Mouse (Mus musculus): ENCODE results near the gene Asic5.

GRCm38 (mm10) chr3:81995988-81996387, 13.9 kb downstream of the Asic5 start:
- no peak for TF ChIP-seq CTCF (IDR thresholded peaks at IDR 0.05; ENCODE audit: control insufficient read depth, insufficient read depth, insufficient read length)
- TF ChIP-seq MAX (IDR thresholded peaks at IDR 0.05), result no peak
- TF ChIP-seq MYOG (IDR thresholded peaks at IDR 0.05; ENCODE audit: control insufficient read depth, extremely low read depth, insufficient read length), result no peak
- TF ChIP-seq FOSL1 (IDR thresholded peaks at IDR 0.05; ENCODE audit: insufficient read depth, low read length, poor library complexity, severe bottlenecking), result no peak
- TF ChIP-seq USF1 (IDR thresholded peaks at IDR 0.05; ENCODE audit: low read depth), result no peak
- TF ChIP-seq CEBPB (IDR thresholded peaks at IDR 0.05; ENCODE audit: low read depth), result no peak
